Mouse (Mus musculus) embryo, embryonic 9.5 days (tissue): ENCODE measurements around the gene Anapc16.

ENCODE experiments used
- DNase-seq: peaks from one replicate; pipeline ENCODE4 v3.0.0-alpha.2; 2017; ENCODE audit errors: extremely low spot score

Gene Anapc16

GRCm38 (mm10) chr10:59949783-59950605, 52.9 kb downstream of the Anapc16 start:
- no peak for DNase-seq

- DNase-seq = no peak
Measured at GRCm38 (mm10) chr10:59949255-59949648, 53.7 kb downstream of the Anapc16 start.

GRCm38 (mm10) chr10:59948363-59949254, 54.3 kb downstream of the Anapc16 start:
- no peak for DNase-seq

GRCm38 (mm10) chr10:59947296-59948073, 55.5 kb downstream of the Anapc16 start:
- DNase-seq = no peak

- no peak for DNase-seq
Measured at GRCm38 (mm10) chr10:59946362-59946761, 56.6 kb downstream of the Anapc16 start.

- DNase-seq = no peak
Measured at GRCm38 (mm10) chr10:59945416-59945815, 57.5 kb downstream of the Anapc16 start.

- no peak for DNase-seq
Measured at GRCm38 (mm10) chr10:59943421-59943989, 59.4 kb downstream of the Anapc16 start.

GRCm38 (mm10) chr10:59942847-59943420, 60.0 kb downstream of the Anapc16 start:
- DNase-seq = peak; percentile 51

- no peak for DNase-seq
Measured at GRCm38 (mm10) chr10:59942281-59942846, 60.6 kb downstream of the Anapc16 start.

- no peak for DNase-seq
Measured at GRCm38 (mm10) chr10:59939081-59939480, 63.9 kb downstream of the Anapc16 start.

GRCm38 (mm10) chr10:59938662-59939061, 64.3 kb downstream of the Anapc16 start:
- no peak for DNase-seq
